26 mouse cellular contexts compared by ENCODE assay signal in genomic region chr5:131498865-131499264, GRCm38 (mm10).
DNase-seq lines count a peak whose midpoint lies in the region; TF ChIP-seq lines count a peak whose summit lies in the region.
"Had no signal": no experiment of that assay in that cellular context is flagged by ENCODE, and none has a peak within 500 bp of the region (broad histone marks: within the 10 kb centered on the region; RNA-seq: fewer than 3 reads in every experiment).

No protein-coding gene starts in this region.

- DNase-seq in gastrocnemius, adult 2 months, result no peak
- DNase-seq in gastrocnemius, postnatal 10 days, result no peak
- DNase-seq in left cerebral cortex, adult 2 months (ENCODE audit: extremely low spot score in 1 of 2, low spot score in 2 of 2), result no peak
- DNase-seq in left cerebral cortex, postnatal 4 days, result no peak
- peak; percentile 66 for DNase-seq in ZHBTc4 (ENCODE audit: low read depth, low spot score)
- DNase-seq in testis, postnatal 14 days (ENCODE audit: low spot score), result no peak
- DNase-seq: adrenal gland, postnatal 10 days; cerebellum, adult 11-12 months; cerebellum, adult 9-11 months; embryo, embryonic 11 days; kidney, postnatal 25 days; midbrain, embryonic 14.5 days; right cerebral cortex, postnatal 25 days; thymus, adult 2 months; thymus, postnatal 4 days had no signal

- peak; percentile 17; the same call in 1 of the 2 replicates for TF ChIP-seq CTCF in gastrocnemius, adult 2 months (IDR thresholded peaks at IDR 0.05)
- peak; percentile 32 for TF ChIP-seq CTCF in left cerebral cortex, adult 2 months (IDR thresholded peaks at IDR 0.05)
- TF ChIP-seq CTCF in E14TG2a.4 (conservative IDR thresholded peaks at IDR 0.05; ENCODE audit: low read length), result peak; percentile 79

- intact Hi-C loops in gastrocnemius, adult 2 months (cut with DNase I), result no loop called here
- intact Hi-C loops in left cerebral cortex, adult 2 months (cut with DNase I), result no loop called here
- intact Hi-C loops in left cerebral cortex, postnatal 4 days (cut with DNase I), result no loop called here

- no peak overlapping the region for H3K27ac ChIP-seq in gastrocnemius, adult 2 months
- H3K27ac ChIP-seq in left cerebral cortex, adult 2 months, result no peak overlapping the region
- H3K27ac ChIP-seq: embryonic facial prominence, embryonic 12.5 days; forebrain, embryonic 15.5 days; heart, embryonic 10.5 days; heart, embryonic 15.5 days; hindbrain, embryonic 12.5 days; limb, embryonic 10.5 days; limb, embryonic 15.5 days; liver, embryonic 15.5 days; macrophage; neural tube, embryonic 15.5 days had no signal

- H3K4me3 ChIP-seq in gastrocnemius, adult 2 months, result no peak overlapping the region
- no peak overlapping the region for H3K4me3 ChIP-seq in left cerebral cortex, adult 2 months
- no peak overlapping the region for H3K4me3 ChIP-seq in E14TG2a.4 (replicated peaks; ENCODE audit: low read length)
- H3K4me3 ChIP-seq: embryonic facial prominence, embryonic 12.5 days; forebrain, embryonic 15.5 days; heart, embryonic 10.5 days; heart, embryonic 15.5 days; hindbrain, embryonic 12.5 days; limb, embryonic 10.5 days; limb, embryonic 15.5 days; liver, embryonic 15.5 days; neural tube, embryonic 15.5 days had no signal

- peaks cover 47% of the 10 kb centered on the region for H3K4me1 ChIP-seq in E14TG2a.4 (replicated peaks; ENCODE audit: low read depth, low read length)
- H3K4me1 ChIP-seq: heart, embryonic 15.5 days; liver, embryonic 15.5 days had no signal

- no peaks in the 10 kb centered on the region for H3K36me3 ChIP-seq in E14TG2a.4 (ENCODE audit: insufficient read depth, low read length)
- H3K36me3 ChIP-seq: forebrain, embryonic 15.5 days; heart, embryonic 15.5 days; hindbrain, embryonic 12.5 days; limb, embryonic 15.5 days; liver, embryonic 15.5 days; neural tube, embryonic 15.5 days had no signal

- H3K27me3 ChIP-seq in E14TG2a.4 (ENCODE audit: insufficient read depth, low read length), result no peaks in the 10 kb centered on the region
- H3K27me3 ChIP-seq: embryonic facial prominence, embryonic 12.5 days; forebrain, embryonic 15.5 days; heart, embryonic 15.5 days; hindbrain, embryonic 12.5 days; limb, embryonic 15.5 days; liver, embryonic 15.5 days; neural tube, embryonic 15.5 days had no signal

- H3K9me3 ChIP-seq in E14TG2a.4 (ENCODE audit: low read length), result peaks cover 9% of the 10 kb centered on the region
- H3K9me3 ChIP-seq: embryonic facial prominence, embryonic 12.5 days; forebrain, embryonic 15.5 days; heart, embryonic 10.5 days; heart, embryonic 15.5 days; hindbrain, embryonic 12.5 days; limb, embryonic 10.5 days; limb, embryonic 15.5 days; liver, embryonic 15.5 days; neural tube, embryonic 15.5 days had no signal

Comparison
In these comparisons a context has a peak if more than half of its experiments do, and no peak if none do; other contexts are left out.
1. CTCF ChIP-seq: peak in every context shown above with its lines; median percentile 79 in E14TG2a.4; 32 in left cerebral cortex, adult 2 months; 17 in gastrocnemius, adult 2 months.